Mouse (Mus musculus): ENCODE measurements around the gene Cyth1.
A peak's percentile ranks its signal among the peaks of the same experiment; 100 is the strongest.

Cyth1 gene

DNA sequence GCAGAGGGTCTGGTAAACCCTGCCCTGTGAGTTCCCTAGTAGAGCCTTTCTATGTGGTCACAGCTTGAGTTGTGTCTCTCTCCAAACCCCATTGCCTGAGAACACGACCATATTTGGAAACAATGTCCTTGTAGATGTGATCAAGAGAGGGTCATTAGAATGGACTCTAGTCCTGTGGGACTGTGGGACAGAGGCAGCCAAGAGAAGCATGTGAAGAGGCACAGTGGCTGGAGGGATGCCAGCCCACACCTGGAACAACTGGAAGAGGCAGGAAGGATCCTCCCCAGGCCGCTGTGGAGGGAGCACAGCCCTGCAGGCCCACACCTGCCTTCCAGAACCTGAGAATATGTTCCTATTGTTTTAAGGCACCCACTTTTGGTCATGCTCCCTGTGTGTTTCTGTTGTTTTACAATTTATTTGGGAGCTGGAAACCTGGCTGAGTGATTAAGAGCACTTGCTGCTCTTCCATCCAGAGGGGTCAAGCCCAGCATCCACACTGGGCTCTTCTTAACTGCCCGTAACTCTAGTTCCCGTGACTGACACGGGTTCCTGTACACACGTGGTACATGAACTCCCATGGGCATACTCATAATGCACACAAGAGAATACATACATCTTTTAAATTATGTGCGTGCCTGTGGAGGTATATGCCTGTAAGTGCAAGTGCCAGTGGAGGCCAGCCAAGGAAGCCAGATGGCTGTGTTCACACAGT is 5.2 kb upstream of the Cyth1 start:
- DNase-seq, result no peak

DNA sequence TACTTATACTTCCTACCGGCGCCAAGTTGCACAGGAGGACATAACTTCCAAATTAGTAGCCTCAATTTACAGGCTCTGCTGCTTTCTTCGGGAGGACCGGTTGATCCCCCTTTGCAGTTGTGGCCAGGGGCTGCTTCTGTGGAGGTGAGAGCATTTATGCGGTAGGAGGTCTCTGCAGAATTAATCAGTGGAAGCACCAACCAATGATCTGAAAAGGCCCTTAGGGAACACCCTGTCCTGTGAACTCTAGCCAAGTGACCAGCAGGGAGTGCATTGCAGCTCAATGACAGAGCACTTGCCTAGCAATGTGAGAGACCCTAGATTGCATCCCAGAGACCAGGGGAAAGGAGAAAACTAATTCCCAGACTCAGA is 606 bp upstream of the Cyth1 start:
- DNase-seq, result no peak

DNA sequence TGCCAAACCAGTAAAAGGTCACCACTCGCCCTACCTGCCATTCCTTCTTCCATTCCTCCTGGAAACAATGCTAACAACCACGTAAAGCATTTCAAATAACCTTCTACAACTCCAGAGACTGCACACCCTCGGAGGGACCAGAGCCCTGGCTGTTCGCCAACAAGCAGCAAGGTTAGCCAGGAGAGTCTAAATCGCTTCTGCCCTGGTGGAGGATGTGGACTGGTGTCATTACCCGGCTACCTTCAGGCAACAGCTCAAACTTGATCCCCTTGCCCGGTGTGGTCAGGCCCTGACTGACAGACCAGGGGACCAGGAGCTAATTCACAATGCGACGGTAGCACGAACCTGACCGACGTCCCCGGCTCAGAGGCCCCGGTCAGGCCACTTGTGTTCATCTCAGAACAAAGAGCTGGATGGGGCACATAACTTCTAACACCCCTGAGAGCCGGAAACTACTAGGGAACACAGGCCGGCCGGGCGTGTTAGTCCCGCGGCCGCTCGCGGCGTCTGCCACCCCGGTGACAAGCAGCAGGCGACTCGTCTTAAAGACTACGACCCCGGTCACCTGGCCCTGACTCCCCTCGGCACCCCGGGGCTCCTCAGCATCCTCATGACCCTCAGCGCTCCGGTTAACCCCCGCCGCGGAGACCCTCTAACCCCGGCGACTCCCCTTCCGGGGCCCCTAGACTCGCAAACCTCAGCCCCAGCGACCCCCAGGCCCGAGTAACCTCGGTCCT is 865 bp downstream of the Cyth1 start:
- DNase-seq, result peak; percentile 45

DNA sequence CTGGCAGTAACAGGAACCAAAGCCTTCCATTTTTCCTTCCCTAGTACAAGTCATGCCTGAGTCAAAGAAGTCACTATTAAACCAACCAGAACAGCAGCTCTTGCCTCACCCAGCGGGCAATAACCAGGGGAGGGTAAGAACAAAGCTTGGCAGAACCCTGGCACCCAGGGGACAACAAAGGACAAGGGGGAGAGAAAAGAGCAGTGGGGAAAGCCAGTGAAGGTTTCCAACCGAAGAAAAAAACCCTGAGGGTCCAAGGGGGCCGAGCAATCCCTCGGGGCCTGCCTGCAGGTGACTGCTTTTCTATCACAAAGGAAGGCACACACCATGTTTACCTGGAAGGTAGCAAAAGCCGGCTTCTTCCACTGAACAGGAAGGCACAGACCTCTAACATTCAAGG is 1.7 kb downstream of the Cyth1 start:
- no peak for DNase-seq

DNA sequence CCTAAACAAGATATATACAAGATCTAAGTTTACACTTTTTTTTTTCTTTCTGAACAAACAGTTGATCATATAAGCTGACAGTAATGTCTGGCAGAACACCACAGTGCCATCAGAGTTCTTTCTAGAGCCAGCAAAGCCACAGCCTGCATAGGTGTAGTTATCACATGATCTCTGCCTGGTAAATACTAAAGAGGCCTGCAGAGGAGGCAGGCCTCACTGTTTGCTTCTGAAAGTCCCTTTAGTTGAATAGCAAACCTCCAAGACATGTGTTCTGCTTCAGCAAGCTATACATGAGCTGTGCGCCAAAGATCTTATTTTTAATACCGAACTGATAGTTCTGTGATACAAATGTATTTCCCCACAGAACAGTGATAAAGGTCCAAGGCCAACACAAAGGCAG is 3.3 kb downstream of the Cyth1 start:
- DNase-seq, result no peak

DNA sequence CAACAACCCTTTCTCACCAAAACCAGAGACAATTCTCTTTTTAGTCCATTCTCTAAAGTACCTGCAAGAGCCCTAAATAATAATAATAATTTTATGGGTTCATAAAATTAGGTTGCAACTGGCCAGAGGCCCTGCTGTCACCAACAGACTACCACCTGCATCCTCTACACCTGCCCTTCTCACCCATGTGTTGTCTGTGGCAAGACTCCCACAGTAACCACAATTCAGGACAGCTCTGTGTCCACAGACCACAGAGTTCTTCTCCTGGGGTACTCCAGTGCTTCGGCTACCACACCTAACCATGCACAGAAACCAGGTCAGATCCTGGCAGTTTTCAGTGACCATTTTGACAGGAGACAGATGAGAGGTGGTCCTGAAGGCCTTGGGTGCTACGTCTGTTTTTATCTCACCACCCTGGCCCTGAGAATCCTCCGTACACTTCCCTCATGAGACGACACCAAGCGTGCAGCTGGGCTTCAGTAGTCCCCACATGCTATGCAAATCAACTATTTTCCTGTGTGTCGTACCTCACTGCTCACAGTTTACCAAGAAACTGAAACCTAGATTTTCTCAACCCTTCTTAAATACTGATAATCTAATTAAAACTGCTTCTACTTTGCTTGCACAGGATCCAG is 4.6 kb downstream of the Cyth1 start:
- DNase-seq, result no peak

GRCm38 (mm10) chr11:118242506-118242905 is 5.9 kb downstream of the Cyth1 start:
- DNase-seq, result no peak

DNA sequence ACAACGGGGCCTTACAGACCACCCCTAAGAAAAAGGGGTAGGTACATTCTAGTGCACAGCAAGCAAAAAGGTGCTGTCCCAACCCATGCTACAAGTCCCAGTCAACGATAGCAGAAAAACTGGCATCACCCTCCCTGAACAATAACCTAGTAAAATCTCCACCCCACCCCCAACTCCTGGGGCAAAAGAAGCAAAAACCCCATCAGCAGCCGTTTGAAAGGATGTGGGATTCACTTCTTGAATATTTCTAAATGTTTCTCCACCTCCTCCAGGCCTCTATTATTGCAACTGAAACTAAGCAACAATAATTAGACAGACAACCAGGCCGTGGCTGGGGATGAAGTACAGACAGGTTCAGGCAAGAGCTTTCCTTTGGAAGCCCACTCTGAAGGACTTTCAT is 8.0 kb downstream of the Cyth1 start:
- DNase-seq, result no peak

- DNase-seq, result no peak
These were observed 8.9 kb downstream of the Cyth1 start for GRCm38 (mm10) chr11:118239281-118240198.

DNA sequence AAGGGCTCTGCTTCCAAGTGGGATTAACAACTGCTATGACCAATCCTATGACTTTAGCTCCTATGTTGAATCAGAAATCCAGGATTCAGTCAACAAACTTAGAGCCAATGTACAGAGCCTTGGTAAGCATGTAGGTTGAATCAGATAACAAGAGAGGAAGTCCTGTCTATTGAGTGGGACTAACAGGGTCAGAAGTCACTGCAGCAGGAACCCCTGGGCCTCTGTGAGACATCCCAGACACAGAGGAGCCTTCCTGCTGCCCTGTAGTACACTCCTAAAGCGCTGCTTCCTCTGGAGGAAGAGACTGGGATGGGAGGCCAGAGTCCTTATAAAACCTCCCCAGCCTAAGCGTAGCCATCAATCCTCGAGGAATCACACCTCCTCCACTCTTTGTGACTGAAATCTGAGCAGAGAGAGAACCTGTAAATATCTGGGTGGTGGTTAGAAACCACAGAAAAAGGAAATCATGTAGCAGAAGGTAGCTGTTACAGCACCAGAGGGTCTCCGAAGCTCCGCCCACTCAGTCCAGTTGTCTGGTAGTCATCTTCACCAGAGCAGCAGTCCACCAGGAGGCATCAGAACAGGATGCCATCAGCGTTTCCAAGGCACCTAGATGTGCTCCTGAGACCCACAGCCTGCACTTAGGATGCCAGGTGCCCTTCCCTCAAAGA is 11.7 kb downstream of the Cyth1 start:
- no peak for DNase-seq

DNA sequence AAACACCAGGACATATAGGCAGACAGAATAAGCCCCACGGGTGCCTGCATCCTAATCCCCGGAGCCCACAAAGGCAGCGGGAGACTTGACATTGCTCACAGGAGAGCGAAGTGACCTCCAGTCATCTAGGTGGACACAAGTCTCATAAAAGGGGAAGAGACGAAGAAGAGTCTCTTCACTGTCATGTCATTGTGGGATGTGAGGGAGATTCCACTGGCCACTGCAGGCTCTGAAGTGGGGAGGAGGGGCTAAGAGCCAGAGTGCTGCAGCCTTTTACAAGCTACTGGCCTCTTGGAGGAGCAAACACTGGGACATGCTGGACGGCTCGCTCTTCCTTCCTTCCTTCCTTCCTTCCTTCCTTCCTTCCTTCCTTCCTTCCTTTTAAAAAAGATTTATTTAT is 13.5 kb downstream of the Cyth1 start:
- DNase-seq, result no peak

GRCm38 (mm10) chr11:118234500-118234899 is 13.9 kb downstream of the Cyth1 start:
- no peak for DNase-seq

GRCm38 (mm10) chr11:118233924-118234323 is 14.5 kb downstream of the Cyth1 start:
- DNase-seq, result no peak

DNA sequence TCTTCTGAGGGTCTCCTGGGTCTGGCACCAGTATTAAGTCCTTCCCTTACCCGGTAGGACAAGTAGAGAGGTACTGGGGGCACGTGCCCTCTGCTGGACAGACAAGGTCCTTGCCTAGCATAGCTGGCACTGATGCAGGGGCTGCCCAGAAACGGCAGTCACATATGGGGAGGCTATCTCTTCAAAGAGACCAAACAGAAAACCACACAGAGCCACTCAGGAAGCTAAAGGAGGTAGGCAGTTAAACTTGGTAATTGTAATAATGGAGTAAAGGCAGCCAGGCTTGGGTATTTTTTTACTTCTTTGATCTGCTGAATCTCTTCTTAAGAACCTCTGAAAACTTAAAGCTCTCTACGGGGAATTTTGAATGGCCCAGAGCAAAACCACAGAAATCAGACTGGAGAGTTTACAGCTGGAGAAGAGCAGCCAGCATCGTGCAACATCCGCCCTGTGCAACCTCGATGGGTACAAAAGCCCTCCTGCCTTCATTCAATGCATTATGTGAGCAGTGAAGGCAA is 16.0 kb downstream of the Cyth1 start:
- no peak for DNase-seq

GRCm38 (mm10) chr11:118229941-118230340 is 18.5 kb downstream of the Cyth1 start:
- DNase-seq, result no peak

- DNase-seq, result no peak
These were observed 20.7 kb downstream of the Cyth1 start for GRCm38 (mm10) chr11:118227650-118228049.

DNA sequence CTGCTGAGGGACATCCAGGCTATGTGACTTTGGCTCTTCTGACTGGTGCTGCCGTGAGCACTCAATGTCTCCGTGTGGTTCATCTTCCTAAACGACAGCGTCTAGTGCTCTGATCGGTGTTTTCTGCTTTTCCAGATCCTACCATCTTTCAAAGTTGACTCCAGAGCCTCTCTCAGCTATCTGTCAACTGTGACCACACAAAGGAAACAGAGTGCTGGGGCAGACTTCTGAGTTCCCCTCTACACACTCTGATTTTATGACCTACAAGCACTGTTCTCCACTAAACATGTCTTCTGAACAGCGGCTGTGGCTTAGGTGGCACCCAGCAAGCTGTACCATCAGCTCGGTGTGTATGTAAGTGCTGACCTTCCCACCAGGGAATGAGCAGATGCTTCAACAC is 21.5 kb downstream of the Cyth1 start:
- no peak for DNase-seq

DNA sequence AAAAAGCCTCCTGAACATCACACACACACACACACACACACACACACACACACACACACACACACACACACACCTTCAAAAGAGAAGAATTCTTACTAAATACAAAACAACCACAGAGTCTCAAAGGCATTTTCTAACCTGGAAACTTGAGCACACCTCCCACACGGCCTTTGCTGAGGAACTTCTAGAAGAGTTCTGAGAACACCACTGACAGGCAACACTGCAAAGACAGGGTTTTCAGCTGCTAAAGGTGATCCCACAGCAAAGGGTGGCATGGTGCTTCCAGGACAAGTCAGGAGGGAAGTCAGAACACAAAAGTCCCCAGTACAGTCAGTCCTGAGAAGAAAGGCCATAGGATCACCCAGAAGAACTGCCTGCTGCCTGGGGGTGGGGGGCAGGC is 22.5 kb downstream of the Cyth1 start:
- no peak for DNase-seq

DNA sequence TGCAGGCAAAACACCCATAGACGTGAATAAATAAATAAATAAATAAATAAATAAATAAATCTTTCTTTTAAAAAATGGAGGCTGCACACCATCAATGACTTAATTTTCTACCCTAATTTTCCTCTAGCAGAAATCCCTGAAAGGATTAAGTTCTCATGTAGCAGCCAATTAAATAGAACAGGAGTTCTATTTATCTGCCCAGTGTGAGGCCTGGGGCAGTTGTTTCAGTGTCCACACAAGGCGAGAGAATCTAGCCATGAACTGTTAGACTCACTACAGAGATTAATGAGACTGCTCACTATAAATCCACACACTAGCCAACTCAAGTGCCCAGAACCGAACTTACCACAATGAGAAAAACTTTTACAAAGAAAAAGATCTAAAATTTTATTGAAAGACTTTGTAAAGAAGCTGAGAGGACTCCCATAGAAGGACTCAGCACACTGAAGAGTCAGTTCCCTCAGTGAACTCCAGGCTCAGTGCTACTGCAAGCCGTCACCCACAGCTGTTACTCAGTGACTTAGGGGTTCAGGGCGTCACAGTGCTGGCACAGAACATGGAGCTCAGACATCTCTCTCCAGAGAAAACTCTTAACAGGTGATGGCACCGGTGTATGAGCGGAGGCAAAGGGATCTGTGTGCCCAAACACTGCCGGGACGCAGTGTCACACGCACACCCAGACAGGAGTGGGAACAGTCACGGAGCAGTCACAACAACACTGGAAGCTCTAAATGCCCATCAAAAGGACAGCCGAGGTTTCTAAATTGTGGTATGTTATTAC is 23.1 kb downstream of the Cyth1 start:
- DNase-seq, result no peak

DNA sequence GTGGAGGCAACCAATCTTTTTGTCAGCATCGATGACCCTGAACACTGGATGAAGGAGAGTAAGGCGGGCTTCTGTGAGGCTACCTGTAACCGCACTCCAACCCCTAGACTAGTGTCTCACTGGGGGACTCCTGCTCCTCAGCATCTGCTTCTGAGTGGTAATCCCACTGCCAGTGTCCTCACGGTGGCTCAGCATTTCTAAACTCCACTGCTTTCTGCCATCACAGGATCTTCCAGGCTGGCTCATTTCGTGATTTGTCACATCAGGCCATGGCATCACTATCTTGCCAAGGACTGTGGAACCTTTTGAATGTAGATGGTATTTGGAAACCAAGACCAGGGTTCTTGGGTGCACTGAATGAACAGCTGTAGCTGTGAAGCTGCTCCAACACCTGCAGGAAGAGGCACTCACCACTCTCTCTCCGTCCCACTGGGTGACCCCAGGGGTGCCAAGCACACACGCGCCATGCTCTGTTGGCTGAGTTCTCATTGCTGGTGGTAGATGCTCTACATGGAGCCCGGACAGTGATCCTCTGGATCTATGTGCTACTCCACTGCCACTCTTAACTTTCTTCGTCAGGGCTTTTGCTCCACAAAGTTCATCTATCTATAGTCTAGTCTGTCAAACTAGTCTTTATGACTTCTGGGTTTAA is 24.9 kb downstream of the Cyth1 start:
- DNase-seq, result no peak

GRCm38 (mm10) chr11:118222917-118223316 is 25.5 kb downstream of the Cyth1 start:
- DNase-seq, result no peak
